Mouse (Mus musculus) lung, embryonic 14.5 days (tissue): ENCODE measurements at regions not wholly inside any gene's neighbourhood (a gene's known extent, or its start where the extent isn't known, plus 50 kb on each side); places are given as distances from the start of the nearest gene placed in this dataset.

Experiments used
- ATAC-seq: fragments of 200-750 bp; cut with Nextera tagmentation; 2 replicates; pipeline ENCODE4 v1.8.0; 2017; ENCODE audit warnings: mild to moderate bottlenecking, moderate TSS enrichment, moderate library complexity; ENCODE audit not compliant: insufficient read depth
- DNase-seq: peaks from one replicate; pipeline ENCODE4 v3.0.0-alpha.2; 2015
- H3K27ac ChIP-seq: fragments of 300-500 bp; sonication (generic); 2 replicates; pipeline ENCODE4 v1.5.1; 2014; ENCODE audit warnings: low read depth, mild to moderate bottlenecking, moderate library complexity
- H3K27me3 ChIP-seq: fragments of 300-500 bp; sonication (generic); 2 replicates; pipeline ENCODE4 v1.6.1; 2014; ENCODE audit warnings: low read length, control low read depth; ENCODE audit not compliant: insufficient read depth
- H3K36me3 ChIP-seq: fragments of 300-500 bp; sonication (generic); 2 replicates; pipeline ENCODE4 v1.6.1; 2014; ENCODE audit warnings: control low read depth; ENCODE audit not compliant: insufficient read depth
- H3K4me1 ChIP-seq: fragments of 300-500 bp; sonication (generic); 2 replicates; pipeline ENCODE4 v1.6.1; 2014; ENCODE audit warnings: antibody characterized with exemption, control low read depth; ENCODE audit not compliant: insufficient read depth
- H3K4me2 ChIP-seq: fragments of 300-500 bp; sonication (generic); 2 replicates; pipeline ENCODE4 v1.6.1; 2014; ENCODE audit warnings: mild to moderate bottlenecking
- H3K4me3 ChIP-seq: fragments of 300-500 bp; sonication (generic); 2 replicates; pipeline ENCODE4 v1.5.1; 2014; ENCODE audit warnings: low read depth, low read length
- H3K9ac ChIP-seq: fragments of 300-500 bp; sonication (generic); 2 replicates; pipeline ENCODE4 v1.6.1; 2014
- H3K9me3 ChIP-seq: fragments of 300-500 bp; sonication (generic); 2 replicates; pipeline ENCODE4 v1.6.1; 2016; ENCODE audit warnings: low read depth, low read length, control low read depth
- CTCF ChIP-seq: IDR thresholded peaks from 2 replicates; pipeline ENCODE4 v1.5.1; 2016; ENCODE audit warnings: antibody characterized with exemption, low read depth
- WGBS: fragments of 180-500 bp; shearing (Covaris S2); extraction: QIAGEN DNeasy Blood & Tissue Kit; methylation state at CpG from one replicate; pipeline ENCODE4 v1.1.7; 2014; 5-methylcytosine and 5-hydroxymethylcytosine counted together

GRCm38 (mm10) chr3:73572661-73573060 is 135.6 kb downstream of the Bche start:
- H3K27me3 ChIP-seq: no peaks in the 10 kb centered on the region
- H3K36me3 ChIP-seq: no peaks in the 10 kb centered on the region
- DNase-seq (no peak), ATAC-seq (no peak)
- H3K4me2 ChIP-seq: no peak overlapping the region
- TF ChIP-seq CTCF: no peak
- no peaks in the 10 kb centered on the region for H3K4me1 ChIP-seq
- H3K27ac ChIP-seq: no peak overlapping the region
- H3K9me3 ChIP-seq: no peaks in the 10 kb centered on the region; the same call in 1 of the 2 replicates
- H3K9ac ChIP-seq: no peak overlapping the region
- H3K4me3 ChIP-seq: no peak overlapping the region

- Histone ChIP-seq H3K27me3 (no peaks in the 10 kb centered on the region), H3K9ac (no peak overlapping the region), H3K36me3 (no peaks in the 10 kb centered on the region), H3K4me2 (no peak overlapping the region), H3K4me3 (no peak overlapping the region), H3K27ac (no peak overlapping the region), H3K9me3 (no peaks in the 10 kb centered on the region; the same call in 1 of the 2 replicates), H3K4me1 (no peaks in the 10 kb centered on the region)
- no peak for TF ChIP-seq CTCF
- DNase-seq (peak; percentile 37), ATAC-seq (peak; percentile 56; the same call in 1 of the 2 replicates)
- WGBS: 38% methylated on average over 3 of the region's 3 CpGs
Observed at GRCm38 (mm10) chr3:73569286-73569685, 138.9 kb downstream of the Bche start.
